In the genomic region with DNA sequence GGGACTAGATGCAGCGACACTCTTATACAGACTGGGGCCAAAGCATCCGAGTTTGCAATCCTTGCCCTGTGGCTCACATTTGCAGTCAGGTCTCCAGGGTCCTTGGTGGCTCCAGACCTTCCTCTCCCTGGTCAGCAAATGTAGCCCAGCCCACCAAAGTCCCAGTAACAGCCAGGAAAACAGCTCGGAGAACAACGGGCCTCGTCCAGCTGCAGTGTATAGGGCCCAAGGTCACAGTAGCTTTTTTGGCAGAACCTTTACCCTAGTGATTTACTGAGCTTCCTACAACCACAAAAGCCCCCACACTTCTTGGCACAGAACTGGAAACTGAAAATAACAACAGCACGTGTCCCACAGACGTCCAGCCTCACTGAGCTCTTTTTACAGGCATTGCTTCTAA, we compare ENCODE assay signal across 16 mouse cellular contexts. TPM values are rescaled to one million over a fixed set of nuclear protein-coding genes. Genes with fewer than 3 reads are reported as not detected.
A peak's percentile ranks its signal among the peaks of the same experiment; 100 is the strongest.
DNase-seq lines count a peak whose midpoint lies in the region; ATAC-seq and TF ChIP-seq lines count a peak whose summit lies in the region.
"Had no signal": no experiment of that assay in that cellular context is flagged by ENCODE, and none has a peak within 500 bp of the region (broad histone marks: within the 10 kb centered on the region; RNA-seq: fewer than 3 reads in every experiment).

No protein-coding gene starts in this region.

- H3K9me3 ChIP-seq in heart, embryonic 10.5 days: no peaks in the 10 kb centered on the region
- no peaks in the 10 kb centered on the region for H3K9me3 ChIP-seq in liver, postnatal 0 days (ENCODE audit: low read length)
- H3K9me3 ChIP-seq: hindbrain, embryonic 13.5 days had no signal

- TF ChIP-seq CTCF in liver, postnatal 0 days (IDR thresholded peaks at IDR 0.05; ENCODE audit: low read depth): no peak

- no peaks in the 10 kb centered on the region for H3K36me3 ChIP-seq in heart, embryonic 10.5 days
- H3K36me3 ChIP-seq in liver, postnatal 0 days (replicated peaks; ENCODE audit: insufficient read depth, low read length): no peaks in the 10 kb centered on the region
- H3K36me3 ChIP-seq: hindbrain, embryonic 13.5 days had no signal

- DNase-seq in heart, adult 11 months: peak; percentile 98
- no peak for DNase-seq in heart, embryonic 10.5 days (ENCODE audit: low spot score)
- DNase-seq in liver, postnatal 0 days: no peak
- DNase-seq in liver: no peak
- DNase-seq in adrenal gland, postnatal 14 days: peak; percentile 57
- peak; percentile 69 to 72 for DNase-seq in heart, postnatal 10 days
- no peak for DNase-seq in thymus, postnatal 10 days (ENCODE audit: low spot score in 2 of 2)
- DNase-seq in retina, embryonic 14.5 days (ENCODE audit: low spot score): no peak
- DNase-seq: cerebellum, postnatal 36 days; thymus, postnatal 14 days had no signal

- TF ChIP-seq EP300 in liver, postnatal 0 days (IDR thresholded peaks at IDR 0.05; ENCODE audit: low read depth): no peak

- no peaks in the 10 kb centered on the region for H3K27me3 ChIP-seq in heart, embryonic 10.5 days (ENCODE audit: insufficient read depth, poor library complexity, severe bottlenecking)
- no peaks in the 10 kb centered on the region for H3K27me3 ChIP-seq in liver, postnatal 0 days (ENCODE audit: insufficient read depth, low read length)
- H3K27me3 ChIP-seq: hindbrain, embryonic 13.5 days; Patski had no signal

- ATAC-seq in liver, postnatal 0 days: peak; percentile 25; the same call in 1 of the 2 replicates
- ATAC-seq: Patski had no signal

- H3K4me2 ChIP-seq in liver, postnatal 0 days (ENCODE audit: low read depth, low read length): no peak overlapping the region
- H3K4me2 ChIP-seq: hindbrain, embryonic 13.5 days had no signal

- no peak overlapping the region for H3K27ac ChIP-seq in heart, embryonic 10.5 days
- H3K27ac ChIP-seq in liver, postnatal 0 days (ENCODE audit: low read depth): no peak overlapping the region
- H3K27ac ChIP-seq: hindbrain, embryonic 13.5 days; macrophage had no signal

- H3K4me1 ChIP-seq in heart, embryonic 10.5 days: peaks cover 17% of the 10 kb centered on the region
- H3K4me1 ChIP-seq in liver, postnatal 0 days (ENCODE audit: insufficient read depth): peaks cover 5% of the 10 kb centered on the region
- H3K4me1 ChIP-seq: hindbrain, embryonic 13.5 days had no signal

- no peak overlapping the region for H3K9ac ChIP-seq in liver, postnatal 0 days (replicated peaks)
- H3K9ac ChIP-seq: hindbrain, embryonic 13.5 days had no signal

- WGBS in heart, embryonic 10.5 days: 76% methylated on average over 7 of the region's 7 CpGs
- WGBS in liver, postnatal 0 days (ENCODE audit: insufficient replicate concordance): 54% methylated on average over 7 of the region's 7 CpGs

- H3K4me3 ChIP-seq in heart, embryonic 10.5 days: no peak overlapping the region
- H3K4me3 ChIP-seq in liver, postnatal 0 days (ENCODE audit: low read depth, low read length): no peak overlapping the region
- H3K4me3 ChIP-seq: hindbrain, embryonic 13.5 days had no signal

- intact Hi-C loops in heart, postnatal 10 days (cut with DNase I): no loop called here

RNA-seq across cellular contexts. Expression of a gene that starts 7.0 kb away (rescaled TPM):
- 0.09 and 1.2 TPM in 2 replicates for polyA plus RNA-seq in heart, embryonic 10.5 days (2016; fragmentation: Nextera tagmentation; extraction: Ambion mirVana)
- polyA plus RNA-seq in liver, postnatal 0 days (2015; fragmentation: Nextera tagmentation; extraction: Ambion mirVana): 2.1 and 2.3 TPM in 2 replicates
- 62.7 and 67.7 TPM in 2 replicates for total RNA-seq in adrenal gland, postnatal 14 days (2021)
- total RNA-seq in heart, postnatal 10 days (2021): 10 to 100 TPM; 35.0 to 36.4 TPM
- total RNA-seq: layer of hippocampus, adult 8-10 months; left cerebral cortex, postnatal 14 days had no signal
- polyA plus RNA-seq: brain, embryonic 14.5 days; hindbrain, embryonic 13.5 days; macrophage had no signal

RNA-seq across cellular contexts. Expression of a gene that starts 57.0 kb away (rescaled TPM):
- polyA plus RNA-seq in heart, embryonic 10.5 days (2016; fragmentation: Nextera tagmentation; extraction: Ambion mirVana): 10.6 TPM in 2 replicates
- polyA plus RNA-seq in liver, postnatal 0 days (2015; fragmentation: Nextera tagmentation; extraction: Ambion mirVana): 7.3 and 10.7 TPM in 2 replicates
- total RNA-seq in adrenal gland, postnatal 14 days (2021): 2.7 TPM in 1 of 2 replicates, not detected in the other
- under 1 TPM in 1 of 2 experiments, not detected in 1; 0.53 TPM for total RNA-seq in heart, postnatal 10 days (2021)
- total RNA-seq: layer of hippocampus, adult 8-10 months; left cerebral cortex, postnatal 14 days had no signal
- polyA plus RNA-seq: hindbrain, embryonic 13.5 days; macrophage had no signal

Comparison
In these comparisons a context has a peak if more than half of its experiments do, and no peak if none do; other contexts are left out.
1. DNase-seq: peak in heart, adult 11 months (single experiment), adrenal gland, postnatal 14 days (single experiment) and heart, postnatal 10 days (2 of 2); none in heart, embryonic 10.5 days (single experiment), liver, postnatal 0 days (single experiment), liver (single experiment), thymus, postnatal 10 days (0 of 2) and retina, embryonic 14.5 days (single experiment).